Mouse (Mus musculus) lung, adult 2 months (tissue): ENCODE measurements at regions not wholly inside any gene's neighbourhood (a gene's known extent, or its start where the extent isn't known, plus 50 kb on each side); places are given as distances from the start of the nearest gene placed in this dataset.

Experiments used
- CTCF ChIP-seq: fragments of 200-500 bp; IDR thresholded peaks from 2 replicates; pipeline ENCODE4 v1.5.1; 2011; ENCODE audit warnings: mild to moderate bottlenecking, low read length, control low read depth; ENCODE audit not compliant: insufficient read depth
- POLR2A ChIP-seq: fragments of 200-500 bp; IDR thresholded peaks from 2 replicates; pipeline ENCODE4 v1.6.1; 2011; ENCODE audit warnings: low read depth, mild to moderate bottlenecking, control low read depth, low read length, borderline replicate concordance; ENCODE audit errors: extremely low read depth

GRCm38 (mm10) chr14:33719651-33720050 is 130.6 kb downstream of the Ptpn20 start:
- TF ChIP-seq POLR2A (no peak), CTCF (no peak)
